ENCODE assay signal across 7 mouse cellular contexts in genomic region chrX:73672879-73673618, GRCm38 (mm10). TPM values are rescaled to one million over a fixed set of nuclear protein-coding genes. Genes with fewer than 3 reads are reported as not detected.
DNase-seq lines count a peak whose midpoint lies in the region; ATAC-seq lines count a peak whose summit lies in the region.

Gene Slc6a8, plus strand, starts transcription at chrX:73673150.

- intact Hi-C loops in gastrocnemius, postnatal 14 days (cut with DNase I; ENCODE audit: low total_unique reads), result no loop called here
- intact Hi-C loops in left cerebral cortex, postnatal 10 days (cut with DNase I), result no loop called here

- ATAC-seq in megakaryocyte progenitor cell, adult 5-6 weeks (replicated peaks; ENCODE audit: poor library complexity), result peak; percentile 49; the same call in 1 of the 2 replicates
- ATAC-seq in stomach, embryonic 14.5 days (ENCODE audit: insufficient number of reproducible peaks, insufficient read depth, low FRiP score, low read depth), result peak; percentile 51; the same call in 1 of the 2 replicates

- no peaks in the 10 kb centered on the region; the same call in 1 of the 2 replicates for H3K4me1 ChIP-seq in stomach, embryonic 14.5 days (ENCODE audit: control insufficient read depth, insufficient read depth, low read length)

- H3K27ac ChIP-seq in stomach, embryonic 14.5 days (ENCODE audit: low read length), result peak within 1 kb of the TSS; percentile 33; the same call in 1 of the 2 replicates

- no peaks in the 10 kb centered on the region; the same call in 1 of the 2 replicates for H3K36me3 ChIP-seq in stomach, embryonic 14.5 days (ENCODE audit: control insufficient read depth, insufficient read depth, low read length)

- H3K9ac ChIP-seq in stomach, embryonic 14.5 days (replicated peaks; ENCODE audit: low read depth, low read length), result peak within 1 kb of the TSS; percentile 72

- peak; percentile 70 for DNase-seq in adipocyte (ENCODE audit: low spot score)
- DNase-seq in cerebellum, postnatal 25 days, result peak; percentile 81 to 88
- DNase-seq in gastrocnemius, postnatal 14 days, result peak; percentile 78
- DNase-seq in induced T-regulatory cell, adult 2 months (ENCODE audit: low read depth), result peak; percentile 50
- peak in 1 of 2 experiments; percentile 78 for DNase-seq in left cerebral cortex, postnatal 10 days (ENCODE audit: extremely low spot score in 1 of 2, low spot score in 2 of 2)

- 17% methylated on average over 28 of the region's 72 CpGs for WGBS in stomach, embryonic 14.5 days

- H3K4me3 ChIP-seq in stomach, embryonic 14.5 days (ENCODE audit: low read depth, low read length), result peak within 1 kb of the TSS; percentile 53

- no peaks in the 10 kb centered on the region for H3K27me3 ChIP-seq in stomach, embryonic 14.5 days (ENCODE audit: control insufficient read depth, insufficient read depth, low read length)

- H3K4me2 ChIP-seq in stomach, embryonic 14.5 days (replicated peaks; ENCODE audit: low read depth, low read length), result peak within 1 kb of the TSS; percentile 55

- H3K9me3 ChIP-seq in stomach, embryonic 14.5 days (ENCODE audit: control insufficient read depth, low read depth, low read length), result no peaks in the 10 kb centered on the region

RNA-seq across cellular contexts. Expression of gene Slc6a8, which starts in this region (rescaled TPM):
- total RNA-seq in gastrocnemius, postnatal 14 days (2021), result 10 to 100 TPM; 55.5 to 58.5 TPM
- 10 to 100 TPM; 61.8 to 64.8 TPM for total RNA-seq in left cerebral cortex, postnatal 10 days (2021)
- total RNA-seq in megakaryocyte progenitor cell, adult 5-6 weeks (2015), result 0.07 and 0.61 TPM in 2 replicates
- total RNA-seq in megakaryocyte progenitor cell, adult 5-6 weeks (2017), result 0.04 TPM in 1 of 2 replicates, not detected in the other
- polyA plus RNA-seq in stomach, embryonic 14.5 days (2014; fragmentation: Nextera tagmentation; extraction: Ambion mirVana), result 11.0 and 12.2 TPM in 2 replicates

Comparison
In these comparisons a context has a peak if more than half of its experiments do, and no peak if none do; other contexts are left out.
1. RNA of gene Slc6a8 (total RNA-seq): 61.8 to 64.8 TPM in left cerebral cortex, postnatal 10 days and 55.5 to 58.5 TPM in gastrocnemius, postnatal 14 days; 0.04 to 0.61 TPM in megakaryocyte progenitor cell, adult 5-6 weeks; every median in the first group is over 10 times any median in the second.
2. Peak in ATAC-seq in megakaryocyte progenitor cell, adult 5-6 weeks; RNA of the gene not detected or under 1 TPM.